Mouse (Mus musculus) limb, embryonic 11.5 days (tissue): ENCODE measurements around the gene Rora. TPM values are rescaled to one million over a fixed set of nuclear protein-coding genes. Genes with fewer than 3 reads are reported as not detected.

Experiments used
- ATAC-seq: fragments of 200-750 bp; cut with Nextera tagmentation; 2 replicates; pipeline ENCODE4 v1.8.0; 2017; ENCODE audit warnings: low read depth; ENCODE audit not compliant: insufficient number of reproducible peaks, low FRiP score, low TSS enrichment
- DNase-seq: peaks from one replicate; pipeline ENCODE4 v3.0.0-alpha.2; 2015; ENCODE audit warnings: low spot score
- H3K27ac ChIP-seq: fragments of 300-500 bp; sonication (generic); replicated peaks from 2 replicates; pipeline ENCODE4 v1.5.1; 2014; ENCODE audit warnings: low read depth, mild to moderate bottlenecking, low read length
- H3K27me3 ChIP-seq: fragments of 300-500 bp; sonication (generic); 2 replicates; pipeline ENCODE4 v1.6.1; 2014; ENCODE audit warnings: mild to moderate bottlenecking, low read length, mixed read lengths; ENCODE audit not compliant: control insufficient read depth, insufficient read depth
- H3K36me3 ChIP-seq: fragments of 300-500 bp; sonication (generic); 2 replicates; pipeline ENCODE4 v1.6.1; 2014; ENCODE audit warnings: mild to moderate bottlenecking, low read length, moderate library complexity, mixed read lengths; ENCODE audit not compliant: control insufficient read depth, insufficient read depth
- H3K4me1 ChIP-seq: fragments of 300-500 bp; sonication (generic); 2 replicates; pipeline ENCODE4 v1.6.1; 2014; ENCODE audit warnings: low read length, mixed read lengths; ENCODE audit not compliant: control insufficient read depth, insufficient read depth
- H3K4me2 ChIP-seq: fragments of 300-500 bp; sonication (generic); 2 replicates; pipeline ENCODE4 v1.6.1; 2014; ENCODE audit warnings: low read depth, mild to moderate bottlenecking, moderate library complexity; ENCODE audit not compliant: severe bottlenecking
- H3K4me3 ChIP-seq: fragments of 300-500 bp; sonication (generic); 2 replicates; pipeline ENCODE4 v1.5.1; 2014; ENCODE audit warnings: low read depth, low read length
- H3K9ac ChIP-seq: fragments of 300-500 bp; sonication (generic); 2 replicates; pipeline ENCODE4 v1.6.1; 2014; ENCODE audit warnings: mild to moderate bottlenecking, low read length
- H3K9me3 ChIP-seq: fragments of 300-500 bp; sonication (generic); 2 replicates; pipeline ENCODE4 v1.6.1; 2016; ENCODE audit warnings: low read length; ENCODE audit not compliant: control insufficient read depth
- WGBS: fragments of 180-500 bp; shearing (Covaris S2); extraction: QIAGEN DNeasy Blood & Tissue Kit; methylation state at CpG from one replicate; pipeline ENCODE4 v1.1.7; 2014; 5-methylcytosine and 5-hydroxymethylcytosine counted together
- polyA plus RNA-seq: library from polyadenylated mRNA; unstranded; fragments of >200 nt; fragmentation: Nextera tagmentation; extraction: Ambion mirVana; gene quantifications from 2 replicates; pipeline ENCODE4 v1.2.1, GENCODE M21; 2014

The Rora gene
- polyA plus RNA-seq, 1 experiment from 2014 or later, result 3.1 TPM

DNA sequence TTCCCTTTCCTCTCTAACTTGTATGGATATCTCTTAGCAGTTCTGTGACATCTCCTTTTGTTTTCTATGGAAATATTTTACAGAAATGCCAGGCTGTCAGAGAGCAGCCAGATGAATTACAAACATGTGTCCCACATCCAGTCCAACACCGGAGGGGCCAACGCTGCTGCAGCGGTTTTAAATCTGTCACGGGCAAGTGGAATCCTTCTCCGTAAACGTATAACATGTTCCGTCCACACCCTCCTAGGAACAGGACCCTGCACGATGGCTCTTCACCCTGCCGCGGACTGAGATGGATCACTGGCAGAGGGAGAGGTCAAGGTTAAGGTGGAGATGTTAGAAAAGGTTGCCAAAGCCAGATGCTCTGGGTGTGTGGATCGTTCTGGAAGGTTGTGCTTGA is 237.8 kb downstream of the Rora start:
- DNase-seq (peak; percentile 27), ATAC-seq (no peak)
- H3K9ac ChIP-seq, result no peak overlapping the region
- no peak overlapping the region for H3K4me3 ChIP-seq
- WGBS, result 50% methylated on average over 11 of the region's 11 CpGs
- H3K9me3 ChIP-seq, result no peaks in the 10 kb centered on the region
- H3K4me2 ChIP-seq, result no peak overlapping the region
- peaks cover 4% of the 10 kb centered on the region; the same call in 1 of the 2 replicates for H3K4me1 ChIP-seq
- H3K27ac ChIP-seq, result no peak overlapping the region
- H3K27me3 ChIP-seq, result no peaks in the 10 kb centered on the region
- no peaks in the 10 kb centered on the region for H3K36me3 ChIP-seq

DNA sequence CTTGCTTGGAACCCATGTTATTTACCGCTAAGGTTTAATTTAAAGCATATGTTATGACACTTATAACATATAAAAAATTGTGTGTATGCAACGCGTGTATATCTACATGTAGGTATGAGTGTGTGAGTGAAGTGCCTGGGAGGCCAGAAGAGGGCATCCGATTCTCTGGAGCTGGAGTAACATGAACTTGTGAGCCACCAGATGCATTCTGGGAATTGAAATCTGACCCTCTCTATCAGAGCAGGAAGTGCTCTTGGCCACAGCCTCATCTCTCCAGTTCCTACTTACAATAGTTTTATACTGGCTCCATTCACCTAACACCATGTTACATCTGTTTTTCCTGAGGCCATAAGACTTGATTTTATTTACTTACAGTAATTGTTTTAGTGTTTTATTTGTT is 238.8 kb downstream of the Rora start:
- H3K36me3 ChIP-seq, result no peaks in the 10 kb centered on the region
- H3K27me3 ChIP-seq, result no peaks in the 10 kb centered on the region
- 89% methylated on average over 4 of the region's 4 CpGs for WGBS
- no peaks in the 10 kb centered on the region for H3K9me3 ChIP-seq
- H3K4me1 ChIP-seq, result peaks cover 4% of the 10 kb centered on the region; the same call in 1 of the 2 replicates
- H3K27ac ChIP-seq, result no peak overlapping the region
- H3K9ac ChIP-seq, result no peak overlapping the region
- no peak overlapping the region for H3K4me3 ChIP-seq
- ATAC-seq (no peak), DNase-seq (no peak)
- no peak overlapping the region for H3K4me2 ChIP-seq

- DNase-seq, result no peak
- Histone ChIP-seq H3K4me1 (peaks cover 4% of the 10 kb centered on the region; the same call in 1 of the 2 replicates), H3K36me3 (no peaks in the 10 kb centered on the region), H3K9me3 (no peaks in the 10 kb centered on the region), H3K27me3 (no peaks in the 10 kb centered on the region), H3K27ac (no peak overlapping the region), H3K4me3 (no peak overlapping the region), H3K9ac (no peak overlapping the region), H3K4me2 (no peak overlapping the region)
- no peak for ATAC-seq
- 67% methylated on average over 6 of the region's 6 CpGs for WGBS
Observed at GRCm38 (mm10) chr9:68892859-68893258, 239.3 kb downstream of the Rora start.

DNA sequence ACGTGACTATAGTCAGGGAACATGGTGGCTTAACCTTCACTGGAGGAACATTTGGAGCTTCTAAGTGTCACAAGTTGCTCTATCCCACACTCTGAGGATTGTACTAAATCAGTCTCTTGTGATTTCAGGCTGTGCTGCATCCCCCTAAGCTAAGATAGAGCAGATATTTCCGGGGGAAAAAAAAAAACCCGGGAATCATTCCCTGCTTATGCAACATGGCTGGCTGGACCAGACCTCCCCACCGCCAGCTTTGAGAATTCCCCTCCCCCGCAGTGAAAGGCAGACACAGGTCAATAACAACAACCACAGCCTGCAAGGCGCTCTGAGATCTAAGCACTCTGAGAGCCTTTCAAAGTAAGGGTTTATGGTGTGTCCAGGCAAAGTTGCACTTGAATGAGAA is 244.7 kb downstream of the Rora start:
- WGBS, result 57% methylated on average over 6 of the region's 6 CpGs
- Histone ChIP-seq H3K9ac (no peak overlapping the region), H3K4me3 (no peak overlapping the region), H3K27me3 (no peaks in the 10 kb centered on the region), H3K27ac (no peak overlapping the region), H3K4me2 (no peak overlapping the region), H3K4me1 (0 out of 2 replicates have a peak, but pooled peaks cover 6% of the 10 kb centered on the region), H3K9me3 (no peaks in the 10 kb centered on the region), H3K36me3 (no peaks in the 10 kb centered on the region)
- ATAC-seq, result no peak
- no peak for DNase-seq

- H3K27me3 ChIP-seq, result no peaks in the 10 kb centered on the region
- ATAC-seq (no peak), DNase-seq (no peak)
- H3K4me1 ChIP-seq, result 0 out of 2 replicates have a peak, but pooled peaks cover 4% of the 10 kb centered on the region
- no peak overlapping the region for H3K27ac ChIP-seq
- no peak overlapping the region for H3K4me2 ChIP-seq
- H3K9ac ChIP-seq, result no peak overlapping the region
- no peaks in the 10 kb centered on the region for H3K9me3 ChIP-seq
- no peak overlapping the region for H3K4me3 ChIP-seq
- no peaks in the 10 kb centered on the region for H3K36me3 ChIP-seq
- 85% methylated on average over 5 of the region's 5 CpGs for WGBS
Observed at GRCm38 (mm10) chr9:68899525-68900222, 246.1 kb downstream of the Rora start.

GRCm38 (mm10) chr9:68906361-68906883 is 252.8 kb downstream of the Rora start:
- 60% methylated on average over 6 of the region's 6 CpGs for WGBS
- no peak for ATAC-seq
- no peaks in the 10 kb centered on the region for H3K27me3 ChIP-seq
- H3K36me3 ChIP-seq, result no peaks in the 10 kb centered on the region
- H3K27ac ChIP-seq, result no peak overlapping the region
- no peak overlapping the region for H3K9ac ChIP-seq
- H3K4me3 ChIP-seq, result no peak overlapping the region
- DNase-seq, result no peak
- H3K9me3 ChIP-seq, result no peaks in the 10 kb centered on the region
- H3K4me1 ChIP-seq, result no peaks in the 10 kb centered on the region
- H3K4me2 ChIP-seq, result no peak overlapping the region

DNA sequence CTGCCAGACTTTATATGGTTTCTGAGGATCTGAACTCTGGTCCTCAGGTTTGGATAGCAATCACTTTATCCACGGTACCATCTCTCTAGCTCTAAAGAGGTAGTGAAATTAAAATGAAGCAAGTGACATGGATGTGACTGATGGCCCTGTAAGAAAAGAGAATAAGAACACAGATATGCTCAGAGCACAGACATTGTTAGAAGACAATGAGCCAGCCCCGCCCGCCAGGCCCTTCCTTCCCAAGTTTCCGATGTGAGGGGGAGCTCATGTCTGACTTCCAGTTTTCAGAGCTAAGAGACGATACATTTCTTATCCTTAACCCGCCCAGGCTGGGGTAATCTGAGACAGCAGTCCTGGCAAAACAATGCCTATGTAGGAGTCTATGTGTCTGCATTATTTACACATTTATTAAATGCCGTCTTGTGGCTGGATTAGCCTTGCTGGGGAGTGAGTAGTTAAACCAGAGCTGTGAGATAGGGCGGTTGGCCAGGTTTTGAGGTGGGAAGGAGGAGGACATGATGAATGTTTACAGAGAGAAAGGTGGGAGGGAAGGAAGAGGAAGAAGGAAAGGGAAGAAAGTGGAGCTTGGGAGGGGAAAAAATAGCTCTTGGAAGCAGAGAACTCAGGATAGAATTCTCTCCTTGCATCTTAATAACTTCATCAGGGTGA is 259.0 kb downstream of the Rora start:
- DNase-seq (no peak), ATAC-seq (no peak)
- H3K4me3 ChIP-seq, result no peak overlapping the region
- H3K9me3 ChIP-seq, result no peaks in the 10 kb centered on the region
- H3K36me3 ChIP-seq, result no peaks in the 10 kb centered on the region
- H3K4me2 ChIP-seq, result no peak overlapping the region
- H3K4me1 ChIP-seq, result no peaks in the 10 kb centered on the region
- no peaks in the 10 kb centered on the region for H3K27me3 ChIP-seq
- no peak overlapping the region for H3K9ac ChIP-seq
- H3K27ac ChIP-seq, result no peak overlapping the region
- WGBS, result 66% methylated on average over 8 of the region's 8 CpGs

GRCm38 (mm10) chr9:68913191-68913697 is 259.7 kb downstream of the Rora start:
- Histone ChIP-seq H3K9me3 (no peaks in the 10 kb centered on the region), H3K4me1 (no peaks in the 10 kb centered on the region), H3K27ac (no peak overlapping the region), H3K4me3 (no peak overlapping the region), H3K36me3 (no peaks in the 10 kb centered on the region), H3K27me3 (no peaks in the 10 kb centered on the region), H3K4me2 (no peak overlapping the region), H3K9ac (no peak overlapping the region)
- 78% methylated on average over 10 of the region's 10 CpGs for WGBS
- DNase-seq (no peak), ATAC-seq (no peak)
